Mouse (Mus musculus) liver, embryonic 14.5 days (tissue): ENCODE data around the gene Lexm. TPM values are rescaled to one million over a fixed set of nuclear protein-coding genes. Genes with fewer than 3 reads are reported as not detected.

Experiments used
- ATAC-seq: fragments of 200-750 bp; cut with Nextera tagmentation; 2 replicates; pipeline ENCODE4 v1.8.0; 2017; ENCODE audit warnings: moderate number of reproducible peaks, mild to moderate bottlenecking, moderate library complexity; ENCODE audit not compliant: insufficient read depth
- DNase-seq, 3 experiments: peaks; one replicate each; pipeline ENCODE4 v3.0.0-alpha.2; 2012 to 2013; ENCODE audit warnings: low read depth in 3 of 3, low spot score in 3 of 3
- H3K27ac ChIP-seq: fragments of 300-500 bp; sonication (generic); 2 replicates; pipeline ENCODE4 v1.5.1; 2014; ENCODE audit warnings: moderate library complexity, mild to moderate bottlenecking, control low read depth, inconsistent platforms
- H3K27me3 ChIP-seq: fragments of 300-500 bp; sonication (generic); 2 replicates; pipeline ENCODE4 v1.6.1; 2014; ENCODE audit warnings: mild to moderate bottlenecking, low read length, moderate library complexity; ENCODE audit not compliant: control insufficient read depth, insufficient read depth
- H3K36me3 ChIP-seq: fragments of 300-500 bp; sonication (generic); replicated peaks from 2 replicates; pipeline ENCODE4 v1.6.1; 2014; ENCODE audit warnings: low read depth; ENCODE audit not compliant: control insufficient read depth, insufficient read depth
- H3K4me1 ChIP-seq, 2 experiments: fragments of 200-500 bp in 1 of 2; fragments of 300-500 bp in 1 of 2; sonication (generic) in 1 of 2; replicated peaks; 2 replicates each; pipeline ENCODE4 v1.6.1; 2012 to 2014; ENCODE audit warnings: antibody characterized with exemption in 1 of 2, inconsistent platforms in 1 of 2, low read length in 1 of 2; ENCODE audit not compliant: control insufficient read depth in 2 of 2, insufficient read depth in 2 of 2
- H3K4me2 ChIP-seq: fragments of 300-500 bp; sonication (generic); 2 replicates; pipeline ENCODE4 v1.6.1; 2014; ENCODE audit warnings: low read depth, mild to moderate bottlenecking, control low read depth, moderate library complexity
- H3K4me3 ChIP-seq, 2 experiments: fragments of 200-500 bp in 1 of 2; fragments of 300-500 bp in 1 of 2; sonication (generic) in 1 of 2; 2 replicates each; pipeline ENCODE4 v1.5.1; 2012 to 2014; ENCODE audit warnings: low read depth in 2 of 2, low read length in 2 of 2, mild to moderate bottlenecking in 2 of 2, control low read depth in 1 of 2, inconsistent platforms in 1 of 2, moderate library complexity in 1 of 2; ENCODE audit not compliant: insufficient read depth in 1 of 2
- H3K9ac ChIP-seq: fragments of 300-500 bp; sonication (generic); replicated peaks from 2 replicates; pipeline ENCODE4 v1.6.1; 2014; ENCODE audit warnings: mild to moderate bottlenecking, control low read depth, moderate library complexity
- H3K9me3 ChIP-seq: fragments of 300-500 bp; sonication (generic); 2 replicates; pipeline ENCODE4 v1.6.1; 2016; ENCODE audit warnings: low read length, mixed read lengths; ENCODE audit not compliant: control insufficient read depth
- CTCF ChIP-seq: IDR thresholded peaks from 2 replicates; pipeline ENCODE4 v1.5.1; 2016; ENCODE audit warnings: antibody characterized with exemption, low read depth, control low read depth
- EP300 ChIP-seq: IDR thresholded peaks from 2 replicates; pipeline ENCODE4 v1.6.1; 2016; ENCODE audit warnings: antibody characterized with exemption, low read depth
- WGBS: fragments of 180-500 bp; shearing (Covaris S2); extraction: QIAGEN DNeasy Blood & Tissue Kit; methylation state at CpG from one replicate; pipeline ENCODE4 v1.1.7; 2014; ENCODE audit not compliant: insufficient replicate concordance; 5-methylcytosine and 5-hydroxymethylcytosine counted together
- polyA plus RNA-seq, 2 experiments: library from polyadenylated mRNA; depleted of rRNA in 1 of 2; stranded (reverse) in 1 of 2; unstranded in 1 of 2; fragments of >200 nt; fragmentation: Nextera tagmentation in 1 of 2; extraction: Ambion mirVana in 1 of 2; gene quantifications; 2 replicates each; pipeline versions ENCODE4 v1.2.1 to v1.2.3; 2012 to 2014

Lexm gene
- polyA plus RNA-seq, 2 experiments, result 0.10 TPM; not detected in 1

DNA sequence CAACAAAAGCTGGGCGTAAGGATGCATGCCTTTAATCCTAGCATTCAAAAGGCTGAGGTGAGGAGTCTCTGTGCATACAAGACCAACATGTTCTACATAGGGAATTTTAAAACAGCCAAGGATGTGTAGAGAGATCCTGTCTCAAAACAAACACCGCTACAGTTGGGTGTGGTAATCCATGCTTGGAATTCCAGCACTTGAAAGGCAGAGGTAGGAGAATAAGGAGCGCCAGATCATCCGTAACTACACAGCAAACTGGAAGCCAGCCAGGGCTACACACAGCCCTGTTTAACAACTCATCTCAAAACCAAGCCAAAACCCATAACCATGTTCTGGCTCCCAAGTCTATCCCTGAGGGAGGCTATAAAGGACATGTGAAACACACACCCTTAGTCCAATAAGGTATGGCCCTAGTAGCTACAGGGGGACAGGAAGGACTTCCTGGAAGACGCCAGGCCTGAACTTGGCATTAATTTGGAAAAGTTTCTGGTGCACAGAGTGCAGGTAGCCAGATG, 47.0 kb upstream of the Lexm start:
- DNase-seq (no peak), ATAC-seq (no peak)
- H3K4me3 ChIP-seq, result no peak overlapping the region
- peaks cover 70% of the 10 kb centered on the region for H3K36me3 ChIP-seq
- no peaks in the 10 kb centered on the region for H3K9me3 ChIP-seq
- no peaks in the 10 kb centered on the region for H3K4me1 ChIP-seq
- H3K27ac ChIP-seq, result no peak overlapping the region
- H3K9ac ChIP-seq, result no peak overlapping the region
- 87% methylated on average over 5 of the region's 5 CpGs for WGBS
- TF ChIP-seq CTCF (no peak), EP300 (no peak)
- H3K27me3 ChIP-seq, result no peaks in the 10 kb centered on the region
- no peak overlapping the region for H3K4me2 ChIP-seq

DNA sequence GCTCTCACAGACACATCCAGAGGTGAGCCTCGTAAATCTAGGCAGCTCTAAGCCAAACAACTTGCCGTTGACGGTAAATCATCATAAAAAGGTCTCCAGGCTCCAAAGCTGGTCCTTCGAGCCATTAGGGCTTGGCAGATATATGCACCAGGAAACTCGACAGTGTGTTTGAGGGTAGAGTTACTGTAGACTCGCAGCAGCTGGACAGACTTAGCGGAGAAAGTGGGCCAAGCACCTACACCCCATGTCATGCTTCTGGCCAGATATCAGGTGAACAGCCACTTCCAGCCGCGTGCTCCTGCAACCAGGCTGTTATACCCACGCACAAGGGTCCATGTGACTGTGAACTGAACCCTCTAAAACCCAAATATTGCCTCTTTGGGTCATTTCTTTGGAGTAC, 38.6 kb upstream of the Lexm start:
- Histone ChIP-seq H3K27me3 (no peaks in the 10 kb centered on the region), H3K9me3 (no peaks in the 10 kb centered on the region), H3K4me3 (no peak overlapping the region), H3K9ac (no peak overlapping the region), H3K36me3 (no peaks in the 10 kb centered on the region; the same call in 1 of the 2 replicates), H3K4me2 (no peak overlapping the region), H3K4me1 (peaks cover 5 to 7% of the 10 kb centered on the region in 2 experiments; a peak in 3 of 4 replicates), H3K27ac (no peak overlapping the region)
- DNase-seq (no peak), ATAC-seq (no peak)
- TF ChIP-seq EP300 (no peak), CTCF (no peak)
- WGBS, result 78% methylated on average over 10 of the region's 10 CpGs

DNA sequence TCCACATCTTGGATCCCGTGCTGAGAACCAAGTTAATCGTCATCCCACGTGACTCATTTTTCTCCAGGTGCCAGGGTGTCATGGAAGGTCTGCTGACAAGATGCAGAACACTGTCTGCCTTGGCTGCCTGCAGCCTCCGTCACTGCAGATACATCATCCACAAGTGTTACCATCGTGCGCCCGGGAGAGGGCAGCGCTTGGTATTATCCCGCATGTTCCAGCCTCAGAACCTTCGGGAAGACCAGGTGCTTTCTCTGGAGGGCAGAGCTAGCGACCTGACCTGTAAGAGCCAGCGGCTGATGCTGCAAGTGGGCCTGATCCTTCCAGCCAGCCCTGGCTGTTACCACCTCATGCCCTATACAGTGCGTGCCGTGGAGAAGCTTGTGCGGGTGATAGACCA, 36.0 kb upstream of the Lexm start:
- no peak for ATAC-seq

DNA sequence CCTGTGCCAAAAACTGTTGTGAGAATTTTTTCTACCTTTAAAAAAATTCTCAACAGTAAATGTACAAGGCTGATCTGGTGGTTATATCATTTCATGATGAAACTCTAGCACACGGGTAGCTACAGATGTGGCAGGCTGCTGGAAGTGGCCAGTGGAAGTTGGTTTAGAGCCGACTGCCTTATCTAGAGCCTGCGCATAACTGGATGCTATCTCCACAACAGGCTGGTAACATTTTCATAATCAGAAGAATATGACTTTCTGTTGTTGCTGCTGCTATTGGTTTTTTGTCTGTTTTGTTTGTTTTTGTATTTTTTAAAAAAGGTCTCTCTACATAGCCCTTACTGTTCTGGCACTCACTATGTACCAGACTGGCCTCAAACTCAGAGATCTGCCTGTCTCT, 35.5 kb upstream of the Lexm start:
- Histone ChIP-seq H3K9me3 (no peaks in the 10 kb centered on the region), H3K4me3 (no peak overlapping the region), H3K4me2 (no peak overlapping the region), H3K36me3 (no peaks in the 10 kb centered on the region), H3K27ac (no peak overlapping the region), H3K4me1 (peaks cover 5 to 9% of the 10 kb centered on the region in 2 experiments; a peak in 3 of 4 replicates), H3K9ac (no peak overlapping the region), H3K27me3 (no peaks in the 10 kb centered on the region)
- 51% methylated on average over 3 of the region's 3 CpGs for WGBS
- ATAC-seq, result no peak
- TF ChIP-seq EP300, result no peak
- no peak for TF ChIP-seq CTCF
- DNase-seq, result no peak

More for the DNA sequence above, 36.0 kb upstream of the Lexm start:
- no peaks in the 10 kb centered on the region for H3K27me3 ChIP-seq
- no peak overlapping the region for H3K27ac ChIP-seq
- peaks cover 5 to 9% of the 10 kb centered on the region in 2 experiments; a peak in 3 of 4 replicates for H3K4me1 ChIP-seq
- no peak overlapping the region for H3K4me2 ChIP-seq
- no peak overlapping the region for H3K9ac ChIP-seq
- no peaks in the 10 kb centered on the region for H3K9me3 ChIP-seq
- H3K4me3 ChIP-seq, result no peak overlapping the region
- WGBS, result 83% methylated on average over 15 of the region's 15 CpGs
- no peaks in the 10 kb centered on the region for H3K36me3 ChIP-seq
- DNase-seq, result no peak
- TF ChIP-seq CTCF (no peak), EP300 (no peak)

DNA sequence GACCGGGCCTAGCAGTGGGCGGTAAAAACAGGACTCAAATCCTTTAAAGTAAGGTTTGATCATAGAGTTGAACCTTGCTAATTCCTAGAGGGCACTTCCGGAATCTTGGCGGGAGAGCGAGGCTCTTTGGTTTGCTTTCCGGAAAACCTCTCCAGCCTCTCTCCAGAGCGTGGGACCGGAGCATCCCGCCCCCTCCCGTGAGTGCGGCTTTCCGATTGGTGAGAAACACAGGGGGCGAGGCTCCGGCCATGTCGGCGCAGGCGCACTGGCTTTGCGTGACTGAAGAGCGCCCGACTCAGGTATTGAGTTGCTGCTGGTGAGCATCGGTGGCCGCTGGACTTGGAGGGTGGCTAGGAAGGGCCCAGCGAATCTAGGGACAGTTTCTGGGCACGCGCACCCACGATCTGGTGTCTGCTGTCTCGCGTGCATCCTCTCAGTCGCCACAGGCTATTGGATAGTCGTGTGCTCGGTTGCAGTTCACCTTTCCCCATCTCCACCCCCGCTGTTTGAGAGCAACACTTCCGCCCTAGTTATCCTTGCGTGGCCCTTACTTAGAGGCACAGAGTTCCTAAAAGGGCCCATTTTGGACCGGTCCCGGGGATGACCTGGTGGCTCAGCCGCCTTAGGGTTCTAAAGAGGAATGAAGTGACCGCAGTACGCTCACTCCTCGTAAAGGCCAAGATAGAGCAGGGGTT, 33.9 kb upstream of the Lexm start, which contains the start of gene Pars2:
TSS of gene Pars2 (plus strand) at position 237 of the 695 bp plus-strand sequence.
- Histone ChIP-seq H3K27ac (no peak within 1 kb of the TSS), H3K9me3 (no peaks in the 10 kb centered on the region), H3K4me2 (peak within 1 kb of the TSS; percentile 78), H3K4me3 (peak within 1 kb of the TSS; percentile 66 to 68), H3K4me1 (peaks cover 5 to 9% of the 10 kb centered on the region in 2 experiments; a peak in 3 of 4 replicates), H3K36me3 (no peaks in the 10 kb centered on the region), H3K9ac (peak within 1 kb of the TSS; percentile 47), H3K27me3 (no peaks in the 10 kb centered on the region)
- DNase-seq, result peak; percentile 93 to 95 (median 95)
- 3% methylated on average over 40 of the region's 40 CpGs for WGBS
- TF ChIP-seq EP300, result no peak
- peak; percentile 17; the same call in 1 of the 2 replicates for TF ChIP-seq CTCF
- peak; percentile 96 for ATAC-seq
